Mouse (Mus musculus) liver, embryonic 14.5 days (tissue): ENCODE measurements around the gene Klf5. TPM values are rescaled to one million over a fixed set of nuclear protein-coding genes. Genes with fewer than 3 reads are reported as not detected.

Experiments
- ATAC-seq: fragments of 200-750 bp; cut with Nextera tagmentation; 2 replicates; pipeline ENCODE4 v1.8.0; 2017; ENCODE audit warnings: moderate number of reproducible peaks, mild to moderate bottlenecking, moderate library complexity; ENCODE audit not compliant: insufficient read depth
- DNase-seq, 3 experiments: peaks; one replicate each; pipeline ENCODE4 v3.0.0-alpha.2; 2012 to 2013; ENCODE audit warnings: low read depth in 3 of 3, low spot score in 3 of 3
- H3K27ac ChIP-seq: fragments of 300-500 bp; sonication (generic); 2 replicates; pipeline ENCODE4 v1.5.1; 2014; ENCODE audit warnings: moderate library complexity, mild to moderate bottlenecking, control low read depth, inconsistent platforms
- H3K27me3 ChIP-seq: fragments of 300-500 bp; sonication (generic); 2 replicates; pipeline ENCODE4 v1.6.1; 2014; ENCODE audit warnings: mild to moderate bottlenecking, low read length, moderate library complexity; ENCODE audit not compliant: control insufficient read depth, insufficient read depth
- H3K36me3 ChIP-seq: fragments of 300-500 bp; sonication (generic); replicated peaks from 2 replicates; pipeline ENCODE4 v1.6.1; 2014; ENCODE audit warnings: low read depth; ENCODE audit not compliant: control insufficient read depth, insufficient read depth
- H3K4me1 ChIP-seq, 2 experiments: fragments of 200-500 bp in 1 of 2; fragments of 300-500 bp in 1 of 2; sonication (generic) in 1 of 2; replicated peaks; 2 replicates each; pipeline ENCODE4 v1.6.1; 2012 to 2014; ENCODE audit warnings: antibody characterized with exemption in 1 of 2, inconsistent platforms in 1 of 2, low read length in 1 of 2; ENCODE audit not compliant: control insufficient read depth in 2 of 2, insufficient read depth in 2 of 2
- H3K4me2 ChIP-seq: fragments of 300-500 bp; sonication (generic); 2 replicates; pipeline ENCODE4 v1.6.1; 2014; ENCODE audit warnings: low read depth, mild to moderate bottlenecking, control low read depth, moderate library complexity
- H3K4me3 ChIP-seq, 2 experiments: fragments of 200-500 bp in 1 of 2; fragments of 300-500 bp in 1 of 2; sonication (generic) in 1 of 2; 2 replicates each; pipeline ENCODE4 v1.5.1; 2012 to 2014; ENCODE audit warnings: low read depth in 2 of 2, low read length in 2 of 2, mild to moderate bottlenecking in 2 of 2, control low read depth in 1 of 2, inconsistent platforms in 1 of 2, moderate library complexity in 1 of 2; ENCODE audit not compliant: insufficient read depth in 1 of 2
- H3K9ac ChIP-seq: fragments of 300-500 bp; sonication (generic); replicated peaks from 2 replicates; pipeline ENCODE4 v1.6.1; 2014; ENCODE audit warnings: mild to moderate bottlenecking, control low read depth, moderate library complexity
- H3K9me3 ChIP-seq: fragments of 300-500 bp; sonication (generic); 2 replicates; pipeline ENCODE4 v1.6.1; 2016; ENCODE audit warnings: low read length, mixed read lengths; ENCODE audit not compliant: control insufficient read depth
- CTCF ChIP-seq: IDR thresholded peaks from 2 replicates; pipeline ENCODE4 v1.5.1; 2016; ENCODE audit warnings: antibody characterized with exemption, low read depth, control low read depth
- WGBS: fragments of 180-500 bp; shearing (Covaris S2); extraction: QIAGEN DNeasy Blood & Tissue Kit; methylation state at CpG from one replicate; pipeline ENCODE4 v1.1.7; 2014; ENCODE audit not compliant: insufficient replicate concordance; 5-methylcytosine and 5-hydroxymethylcytosine counted together
- polyA plus RNA-seq, 2 experiments: library from polyadenylated mRNA; depleted of rRNA in 1 of 2; stranded (reverse) in 1 of 2; unstranded in 1 of 2; fragments of >200 nt; fragmentation: Nextera tagmentation in 1 of 2; extraction: Ambion mirVana in 1 of 2; gene quantifications; 2 replicates each; pipeline versions ENCODE4 v1.2.1 to v1.2.3; 2012 to 2014

The Klf5 gene
- polyA plus RNA-seq, 2 experiments: 0.60 to 1.3 TPM

GRCm38 (mm10) chr14:99364007-99364784 lies 65.7 kb downstream of the Klf5 start:
- Histone ChIP-seq H3K4me1 (no peaks in the 10 kb centered on the region), H3K4me2 (no peak overlapping the region), H3K36me3 (no peaks in the 10 kb centered on the region), H3K27me3 (no peaks in the 10 kb centered on the region), H3K9me3 (no peaks in the 10 kb centered on the region), H3K9ac (no peak overlapping the region), H3K27ac (no peak overlapping the region), H3K4me3 (no peak overlapping the region)
- ATAC-seq (no peak), DNase-seq (no peak)
- 62% methylated on average over 12 of the region's 12 CpGs for WGBS
- no peak for TF ChIP-seq CTCF

Other genes starting within 250 kb of the Klf5 start
- gene Pibf1, start 199.3 kb upstream of the Klf5 start, polyA plus RNA-seq (2012; rRNA removed): 1.4 and 2.8 TPM in 2 replicates
- 5.3 and 5.6 TPM in 2 replicates for gene Pibf1, start 199.3 kb upstream of the Klf5 start, polyA plus RNA-seq (2014; fragmentation: Nextera tagmentation; extraction: Ambion mirVana)
- gene Dis3, start 198.9 kb upstream of the Klf5 start, polyA plus RNA-seq (2012; rRNA removed): 6.0 and 9.6 TPM in 2 replicates
- 16.3 and 18.1 TPM in 2 replicates for gene Dis3, start 198.9 kb upstream of the Klf5 start, polyA plus RNA-seq (2014; fragmentation: Nextera tagmentation; extraction: Ambion mirVana)